Comparison of ENCODE assay signal across 26 mouse cellular contexts in genomic region chr15:78380741-78381140, GRCm38 (mm10). TPM values are rescaled to one million over a fixed set of nuclear protein-coding genes. Genes with fewer than 3 reads are reported as not detected.
DNase-seq lines count a peak whose midpoint lies in the region.
"Had no signal": no experiment of that assay in that cellular context is flagged by ENCODE, and none has a peak within 500 bp of the region (broad histone marks: within the 10 kb centered on the region; RNA-seq: fewer than 3 reads in every experiment).

No protein-coding gene starts in this region.

- DNase-seq in cerebellum, postnatal 10 days = peak; percentile 58
- no peak for DNase-seq in cerebellum, postnatal 36 days
- peak; percentile 59 for DNase-seq in layer of hippocampus, adult 11-12 months (ENCODE audit: low spot score)
- no peak for DNase-seq in layer of hippocampus, postnatal 25 days (ENCODE audit: extremely low spot score in 1 of 2, low spot score in 1 of 2)
- DNase-seq in right cerebral cortex, postnatal 10 days (ENCODE audit: low spot score in 2 of 2) = peak; percentile 49 to 56
- no peak for DNase-seq in right cerebral cortex, adult 2 months (ENCODE audit: low spot score in 2 of 2)
- DNase-seq in retina, postnatal 7 days (ENCODE audit: low read depth, low spot score) = peak; percentile 70
- DNase-seq in embryo, embryonic 9.5 days (ENCODE audit: extremely low spot score) = no peak
- DNase-seq: adrenal gland, postnatal 10 days; cerebellum, adult 11-12 months; cerebellum, adult 9-11 months; gastrocnemius, postnatal 10 days; heart, adult 11 months; heart, postnatal 4 days; kidney, adult 2 months; kidney, postnatal 36 days; liver, postnatal 0 days; lung, postnatal 36 days; right cerebral cortex, postnatal 4 days; thymus, adult 18-20 months; thymus, postnatal 25 days had no signal

RNA-seq across cellular contexts. Expression of gene Tex33, which starts 15.0 kb away (rescaled TPM):
- total RNA-seq in layer of hippocampus, postnatal 25 days (2021) = not detected
- total RNA-seq: adrenal gland, postnatal 10 days; CH12.LX; ES-E14; gastrocnemius, postnatal 10 days; heart, postnatal 4 days; left cerebral cortex, adult 8-10 months; left cerebral cortex, postnatal 36 days; megakaryocyte, adult 5-6 weeks had no signal

RNA-seq across cellular contexts. Expression of gene Tst, which starts 25.0 kb away (rescaled TPM):
- total RNA-seq in layer of hippocampus, postnatal 25 days (2021) = 10 to 100 TPM; 41.4 to 42.4 TPM

RNA-seq across cellular contexts. Expression of gene Mpst, which starts 25.5 kb away (rescaled TPM):
- total RNA-seq in layer of hippocampus, postnatal 25 days (2021) = 10 to 100 TPM; 33.6 to 39.4 TPM

RNA-seq across cellular contexts. Expression of gene Kctd17, which starts 47.6 kb away (rescaled TPM):
- 100 to 1,000 TPM; 257 to 260 TPM for total RNA-seq in layer of hippocampus, postnatal 25 days (2021)
- total RNA-seq: CH12.LX had no signal

RNA-seq across cellular contexts. Expression of gene Csf2rb, which starts 55.2 kb away (rescaled TPM):
- total RNA-seq in layer of hippocampus, postnatal 25 days (2021) = 1 to 10 TPM; 2.5 to 2.6 TPM

Comparison
In these comparisons a context has a peak if more than half of its experiments do, and no peak if none do; other contexts are left out.
1. DNase-seq: peak in cerebellum, postnatal 10 days (2 of 2), layer of hippocampus, adult 11-12 months (single experiment), right cerebral cortex, postnatal 10 days (2 of 2) and retina, postnatal 7 days (single experiment); none in cerebellum, postnatal 36 days (0 of 2), layer of hippocampus, postnatal 25 days (0 of 2), right cerebral cortex, adult 2 months (0 of 2) and embryo, embryonic 9.5 days (single experiment).